Mouse (Mus musculus) cerebellum, adult 11-12 months (tissue): Measurements from ENCODE around the gene Fmnl1.
A peak's percentile ranks its signal among the peaks of the same experiment; 100 is the strongest.

Experiments
- DNase-seq: peaks from one replicate; pipeline ENCODE4 v3.0.0; 2022

Gene Fmnl1

GRCm38 (mm10) chr11:103223951-103224456 is 53.1 kb downstream of the Fmnl1 start:
- no peak for DNase-seq

DNA sequence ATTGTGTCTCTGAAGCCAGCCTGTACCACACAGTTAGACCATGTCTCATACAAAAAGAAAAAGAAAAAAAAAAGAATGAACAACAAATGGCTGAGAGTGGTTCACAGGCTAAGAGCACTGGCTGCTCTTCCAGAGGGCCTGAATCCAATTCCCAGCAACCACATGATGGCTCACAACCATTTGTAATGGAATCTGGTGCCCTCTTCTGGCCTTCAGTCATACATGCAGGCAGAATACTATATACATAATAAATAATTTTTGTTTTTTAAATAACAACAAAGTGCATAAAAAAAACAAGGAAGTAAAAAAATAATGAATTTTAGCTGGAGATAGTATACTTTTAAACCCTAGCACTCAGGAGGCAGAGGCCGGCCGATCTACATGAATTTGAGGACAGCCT is 58.7 kb downstream of the Fmnl1 start:
- DNase-seq = no peak

DNA sequence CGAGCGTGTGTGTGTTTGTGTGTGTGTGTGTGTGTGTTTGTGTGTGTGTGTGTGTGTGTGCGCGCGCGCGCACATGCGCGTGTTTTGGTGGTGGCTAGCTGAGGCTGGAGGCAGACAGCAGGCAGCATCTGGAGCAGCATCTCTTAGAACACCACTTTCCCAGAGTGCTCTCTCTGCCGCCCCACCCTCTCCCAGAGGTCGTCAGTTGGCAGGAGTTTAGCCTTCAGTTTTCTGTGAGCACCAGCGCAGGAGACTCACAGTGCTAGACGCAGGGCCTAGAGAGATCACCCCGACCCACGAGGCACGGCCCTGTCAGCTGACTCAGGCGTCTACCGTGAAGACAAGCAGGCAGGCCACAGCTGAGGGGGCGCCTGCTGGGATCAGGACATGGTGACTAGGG is 59.7 kb downstream of the Fmnl1 start:
- no peak for DNase-seq

DNA sequence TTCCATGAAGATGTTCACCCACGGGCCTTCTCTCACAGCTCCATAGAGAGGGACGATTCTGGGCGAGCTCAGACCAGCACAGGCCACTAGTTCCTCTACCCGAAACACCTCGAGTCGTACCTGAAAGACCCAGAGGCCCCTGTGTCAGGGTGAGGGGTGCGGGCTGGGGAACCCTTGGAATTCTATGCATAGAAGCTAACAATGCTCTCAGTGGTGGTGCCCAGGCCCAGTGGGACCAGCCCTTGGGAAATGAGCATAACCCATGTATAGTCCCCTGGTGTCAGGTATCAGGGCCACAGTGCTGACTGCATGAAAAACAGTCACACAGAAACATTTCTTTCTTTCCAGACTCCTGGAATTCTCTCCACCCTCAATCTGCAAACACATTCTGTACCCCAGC is 60.5 kb downstream of the Fmnl1 start:
- no peak for DNase-seq

DNA sequence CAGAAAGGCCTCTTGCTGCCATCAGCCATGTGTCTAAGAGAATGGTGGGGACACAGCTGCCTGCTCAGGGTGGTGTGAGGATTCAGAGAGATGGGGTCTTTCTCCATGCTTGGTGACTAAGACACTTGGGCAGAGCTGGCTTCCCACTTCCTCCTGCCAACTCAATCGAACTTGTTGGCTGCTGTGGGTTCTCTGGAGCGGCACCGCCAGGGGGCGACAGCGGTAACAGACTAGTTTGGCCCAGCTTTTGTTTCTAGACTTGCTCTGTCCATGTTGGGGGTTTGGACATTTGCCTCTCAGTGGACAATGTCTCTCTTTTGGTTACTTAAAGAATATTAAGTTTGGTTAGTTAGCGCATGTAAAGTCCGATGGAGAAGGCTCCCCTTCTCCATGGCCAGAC is 62.1 kb downstream of the Fmnl1 start:
- peak; percentile 72 for DNase-seq

GRCm38 (mm10) chr11:103234447-103234846 is 63.5 kb downstream of the Fmnl1 start:
- no peak for DNase-seq

GRCm38 (mm10) chr11:103235702-103236101 is 64.8 kb downstream of the Fmnl1 start:
- DNase-seq = no peak

GRCm38 (mm10) chr11:103236431-103236830 is 65.5 kb downstream of the Fmnl1 start:
- no peak for DNase-seq

- no peak for DNase-seq
Observed at GRCm38 (mm10) chr11:103236903-103237302, 66.0 kb downstream of the Fmnl1 start.

GRCm38 (mm10) chr11:103237757-103238156 is 66.8 kb downstream of the Fmnl1 start:
- no peak for DNase-seq

DNA sequence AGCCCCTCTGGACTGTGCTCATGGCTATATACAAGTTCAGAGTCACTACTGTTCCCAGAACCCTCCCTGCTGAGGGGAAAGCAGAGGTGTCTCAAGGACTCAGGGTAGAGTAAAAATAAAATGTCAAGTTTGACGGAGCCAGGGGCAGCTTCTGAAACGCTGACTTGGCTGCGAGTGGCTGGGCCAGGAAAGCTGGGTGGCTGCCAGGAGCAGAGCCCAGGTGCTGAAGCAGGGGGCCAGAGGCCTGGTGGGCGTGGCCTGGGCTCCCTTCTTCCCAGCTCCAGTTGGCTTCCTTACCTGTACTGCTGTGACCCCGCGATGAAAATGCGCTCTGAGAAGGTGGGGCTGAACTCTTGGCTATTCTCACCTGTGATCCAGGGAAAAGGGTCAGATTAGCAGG is 69.8 kb downstream of the Fmnl1 start:
- no peak for DNase-seq

- peak; percentile 65 for DNase-seq
Observed at GRCm38 (mm10) chr11:103244856-103245255, 73.9 kb downstream of the Fmnl1 start.

- no peak for DNase-seq
Observed at GRCm38 (mm10) chr11:103246081-103246730, 75.3 kb downstream of the Fmnl1 start.

DNA sequence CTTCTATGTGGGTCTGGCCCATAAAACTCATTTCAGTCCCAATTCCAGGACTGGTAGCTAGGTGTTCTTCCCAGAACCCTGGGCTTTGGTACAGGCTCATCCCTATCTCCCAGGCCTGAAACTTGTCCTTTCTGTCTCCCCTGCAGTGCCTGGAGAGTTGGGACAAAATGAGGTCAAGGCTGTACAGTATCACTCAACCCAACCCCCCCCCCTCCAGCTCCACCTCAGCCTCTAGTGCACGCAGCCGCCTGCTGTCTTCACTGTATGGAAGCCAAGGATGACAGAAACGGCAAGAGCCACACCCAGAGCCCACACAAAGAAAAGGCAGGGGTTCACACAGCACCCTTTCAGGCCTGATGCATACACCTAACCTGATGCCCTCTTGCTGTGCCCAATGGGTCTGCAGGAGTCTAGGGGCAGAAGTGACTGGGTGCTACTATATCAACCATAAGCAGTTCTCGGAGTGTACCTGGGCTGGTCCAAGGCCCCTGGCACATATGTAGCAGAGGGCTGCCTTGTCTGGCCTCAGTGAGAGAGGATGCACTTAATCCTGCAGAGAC is 75.9 kb downstream of the Fmnl1 start:
- DNase-seq = no peak

DNA sequence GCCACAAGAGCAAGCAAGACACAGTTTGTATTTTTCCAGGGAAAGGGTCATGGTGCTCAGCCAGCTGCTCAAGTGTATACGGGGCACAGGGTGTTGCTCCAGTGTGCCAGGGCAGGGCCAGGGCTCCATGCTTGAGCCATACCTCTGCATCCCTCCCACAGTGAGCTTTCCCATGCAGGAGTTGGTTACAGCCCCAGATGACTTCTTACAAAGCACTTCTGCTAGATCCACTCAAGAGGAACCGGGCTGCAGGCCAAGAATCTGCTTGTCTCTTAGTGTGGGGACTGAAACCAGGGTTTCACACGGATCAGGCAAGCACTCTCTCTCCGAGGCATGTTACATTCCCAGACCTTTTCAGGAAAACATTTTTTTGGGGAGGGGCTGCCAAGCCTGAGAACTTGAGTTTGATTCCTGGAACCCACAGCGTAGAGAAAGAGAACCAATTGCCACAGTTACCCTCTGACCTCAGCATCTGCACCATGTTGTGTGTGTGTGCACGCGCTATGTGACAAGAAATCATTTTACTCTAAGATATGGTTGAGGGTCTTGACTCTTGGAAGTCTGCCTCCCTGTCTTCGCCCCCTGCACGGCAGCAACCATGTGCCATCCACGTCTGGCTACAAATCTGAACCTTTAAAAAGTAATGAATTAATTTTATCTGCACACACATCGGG is 76.7 kb downstream of the Fmnl1 start:
- DNase-seq = peak; percentile 61
